In genomic region chr11:20864647-20865046, GRCm38 (mm10) we compare ENCODE assay signal across 34 mouse cellular contexts. TPM values are rescaled to one million over a fixed set of nuclear protein-coding genes. Genes with fewer than 3 reads are reported as not detected.
DNase-seq lines count a peak whose midpoint lies in the region; ATAC-seq and TF ChIP-seq lines count a peak whose summit lies in the region.
"Had no signal": no experiment of that assay in that cellular context is flagged by ENCODE, and none has a peak within 500 bp of the region (broad histone marks: within the 10 kb centered on the region; RNA-seq: fewer than 3 reads in every experiment).

No protein-coding gene starts in this region.

- no peak for DNase-seq in heart, postnatal 0 days (ENCODE audit: low spot score)
- no peak for DNase-seq in heart, embryonic 10.5 days (ENCODE audit: low spot score)
- DNase-seq in lung, embryonic 14.5 days = no peak
- DNase-seq in lung, adult 2 months = no peak
- peak; percentile 66 for DNase-seq in NIH3T3 (ENCODE audit: low read depth)
- no peak for DNase-seq in embryo, embryonic 10 days (ENCODE audit: low spot score)
- DNase-seq: adrenal gland, adult 2 months; adrenal gland, postnatal 36 days; cerebellum, adult 2 months; cerebellum, postnatal 14 days; gastrocnemius, adult 2 months; gastrocnemius, postnatal 36 days; heart, postnatal 14 days; kidney, adult 9 months; kidney, postnatal 25 days; liver, postnatal 0 days; right cerebral cortex, postnatal 25 days; thymus, adult 2 months; thymus, postnatal 36 days had no signal

- H3K4me1 ChIP-seq in heart, postnatal 0 days (ENCODE audit: control insufficient read depth, insufficient read depth) = peaks cover 4% of the 10 kb centered on the region
- H3K4me1 ChIP-seq in heart, embryonic 10.5 days = peaks cover 7% of the 10 kb centered on the region
- H3K4me1 ChIP-seq in lung, embryonic 14.5 days (ENCODE audit: insufficient read depth) = peaks cover 5% of the 10 kb centered on the region; the same call in 1 of the 2 replicates
- H3K4me1 ChIP-seq in lung, adult 2 months (ENCODE audit: control insufficient read depth, insufficient read depth, low read length) = 0 out of 2 replicates have a peak, but pooled peaks cover 2% of the 10 kb centered on the region
- H3K4me1 ChIP-seq in olfactory bulb, adult 2 months (ENCODE audit: control insufficient read depth, insufficient read depth, low read length) = peaks cover 3% of the 10 kb centered on the region
- H3K4me1 ChIP-seq: midbrain, embryonic 15.5 days had no signal

- no peak overlapping the region for H3K4me2 ChIP-seq in heart, postnatal 0 days (ENCODE audit: low read depth, low read length)
- H3K4me2 ChIP-seq in lung, embryonic 14.5 days = no peak overlapping the region
- H3K4me2 ChIP-seq: embryonic facial prominence, embryonic 15.5 days; forebrain, embryonic 12.5 days; heart, embryonic 12.5 days; hindbrain, embryonic 12.5 days; limb, embryonic 13.5 days; liver, embryonic 12.5 days; midbrain, embryonic 15.5 days; neural tube, embryonic 15.5 days had no signal

- H3K9me3 ChIP-seq in heart, postnatal 0 days (replicated peaks; ENCODE audit: control insufficient read depth, low read length) = no peaks in the 10 kb centered on the region
- no peaks in the 10 kb centered on the region for H3K9me3 ChIP-seq in heart, embryonic 10.5 days
- H3K9me3 ChIP-seq in lung, embryonic 14.5 days (ENCODE audit: low read depth, low read length) = no peaks in the 10 kb centered on the region
- H3K9me3 ChIP-seq: embryonic facial prominence, embryonic 10.5 days; embryonic facial prominence, embryonic 15.5 days; forebrain, embryonic 12.5 days; heart, embryonic 12.5 days; hindbrain, embryonic 12.5 days; limb, embryonic 13.5 days; liver, embryonic 12.5 days; midbrain, embryonic 10.5 days; midbrain, embryonic 15.5 days; neural tube, embryonic 15.5 days had no signal

- peak; percentile 44 for ATAC-seq in heart, postnatal 0 days (ENCODE audit: insufficient read depth, low read depth)
- 0 out of 2 replicates have a peak, but pooled peaks have one; percentile 14 for ATAC-seq in lung, embryonic 14.5 days (ENCODE audit: insufficient read depth)
- ATAC-seq: activated CD4-positive, CD25-positive, alpha-beta regulatory T cell, adult 4 months; CD4-positive, CD25-positive, alpha-beta regulatory T cell, adult 4 months; liver, embryonic 12.5 days; liver, postnatal 0 days; midbrain, embryonic 15.5 days had no signal

- TF ChIP-seq EP300 in heart, postnatal 0 days (IDR thresholded peaks at IDR 0.05; ENCODE audit: low read depth) = no peak

- no peak for TF ChIP-seq POLR2A in lung, adult 2 months (IDR thresholded peaks at IDR 0.05; ENCODE audit: borderline replicate concordance, extremely low read depth, low read depth, low read length)
- no peak for TF ChIP-seq POLR2A in olfactory bulb, adult 2 months (IDR thresholded peaks at IDR 0.05; ENCODE audit: insufficient read depth, low read depth, low read length)

- H3K9ac ChIP-seq in heart, postnatal 0 days (replicated peaks; ENCODE audit: low read depth, low read length) = no peak overlapping the region
- H3K9ac ChIP-seq in lung, embryonic 14.5 days = no peak overlapping the region
- H3K9ac ChIP-seq: embryonic facial prominence, embryonic 15.5 days; forebrain, embryonic 12.5 days; heart, embryonic 12.5 days; hindbrain, embryonic 12.5 days; limb, embryonic 13.5 days; liver, embryonic 12.5 days; liver, postnatal 0 days; midbrain, embryonic 15.5 days; neural tube, embryonic 15.5 days had no signal

- no peaks in the 10 kb centered on the region for H3K27me3 ChIP-seq in heart, postnatal 0 days (ENCODE audit: control insufficient read depth, insufficient read depth, low read length)
- no peaks in the 10 kb centered on the region for H3K27me3 ChIP-seq in heart, embryonic 10.5 days (ENCODE audit: insufficient read depth, poor library complexity, severe bottlenecking)
- no peaks in the 10 kb centered on the region for H3K27me3 ChIP-seq in lung, embryonic 14.5 days (ENCODE audit: insufficient read depth, low read length)
- H3K27me3 ChIP-seq: embryonic facial prominence, embryonic 15.5 days; forebrain, embryonic 12.5 days; heart, embryonic 12.5 days; hindbrain, embryonic 12.5 days; limb, embryonic 13.5 days; midbrain, embryonic 15.5 days; neural tube, embryonic 15.5 days had no signal

- WGBS in heart, postnatal 0 days = 54% methylated on average over 6 of the region's 6 CpGs
- WGBS in heart, embryonic 10.5 days = 74% methylated on average over 6 of the region's 6 CpGs
- WGBS in lung, embryonic 14.5 days = 52% methylated on average over 6 of the region's 6 CpGs
- WGBS in lung, adult 2 months = 44% methylated on average over 6 of the region's 6 CpGs
- WGBS in olfactory bulb, adult 2 months = 33% methylated on average over 6 of the region's 6 CpGs

- TF ChIP-seq CTCF in heart, postnatal 0 days (IDR thresholded peaks at IDR 0.05; ENCODE audit: low read depth) = no peak
- no peak for TF ChIP-seq CTCF in lung, embryonic 14.5 days (IDR thresholded peaks at IDR 0.05; ENCODE audit: low read depth)
- no peak for TF ChIP-seq CTCF in lung, adult 2 months (IDR thresholded peaks at IDR 0.05; ENCODE audit: insufficient read depth, low read length)
- no peak for TF ChIP-seq CTCF in olfactory bulb, adult 2 months (IDR thresholded peaks at IDR 0.05; ENCODE audit: insufficient read depth, low read depth, low read length)

- H3K4me3 ChIP-seq in heart, postnatal 0 days (ENCODE audit: low read depth, low read length) = no peak overlapping the region
- H3K4me3 ChIP-seq in heart, embryonic 10.5 days = no peak overlapping the region
- H3K4me3 ChIP-seq in lung, embryonic 14.5 days (ENCODE audit: low read depth, low read length) = no peak overlapping the region
- no peak overlapping the region for H3K4me3 ChIP-seq in lung, adult 2 months (replicated peaks; ENCODE audit: extremely low read depth, low read depth, low read length)
- H3K4me3 ChIP-seq in olfactory bulb, adult 2 months (ENCODE audit: insufficient read depth, low read depth, low read length) = no peak overlapping the region
- H3K4me3 ChIP-seq: embryonic facial prominence, embryonic 10.5 days; embryonic facial prominence, embryonic 15.5 days; forebrain, embryonic 12.5 days; gastrocnemius, adult 2 months; heart, embryonic 12.5 days; hindbrain, embryonic 12.5 days; layer of hippocampus, adult 2 months; left cerebral cortex, adult 2 months; limb, embryonic 13.5 days; liver, embryonic 12.5 days; midbrain, embryonic 10.5 days; midbrain, embryonic 15.5 days; neural tube, embryonic 15.5 days had no signal

- H3K36me3 ChIP-seq in heart, postnatal 0 days (replicated peaks; ENCODE audit: control insufficient read depth, insufficient read depth, low read length) = no peaks in the 10 kb centered on the region
- no peaks in the 10 kb centered on the region for H3K36me3 ChIP-seq in heart, embryonic 10.5 days
- no peaks in the 10 kb centered on the region for H3K36me3 ChIP-seq in lung, embryonic 14.5 days (ENCODE audit: insufficient read depth)
- H3K36me3 ChIP-seq: embryonic facial prominence, embryonic 10.5 days; embryonic facial prominence, embryonic 15.5 days; forebrain, embryonic 12.5 days; heart, embryonic 12.5 days; hindbrain, embryonic 12.5 days; limb, embryonic 13.5 days; liver, embryonic 12.5 days; midbrain, embryonic 10.5 days; midbrain, embryonic 15.5 days; neural tube, embryonic 15.5 days had no signal

- no peak overlapping the region for H3K27ac ChIP-seq in heart, postnatal 0 days (ENCODE audit: low read depth)
- H3K27ac ChIP-seq in heart, embryonic 10.5 days = no peak overlapping the region
- no peak overlapping the region for H3K27ac ChIP-seq in lung, embryonic 14.5 days (ENCODE audit: low read depth)
- peak overlapping the region; percentile 53; the same call in 1 of the 2 replicates for H3K27ac ChIP-seq in olfactory bulb, adult 2 months (ENCODE audit: insufficient read depth, low read depth, low read length)
- H3K27ac ChIP-seq: embryonic facial prominence, embryonic 10.5 days; embryonic facial prominence, embryonic 15.5 days; forebrain, embryonic 12.5 days; gastrocnemius, adult 2 months; hindbrain, embryonic 12.5 days; layer of hippocampus, adult 2 months; limb, embryonic 13.5 days; liver, embryonic 12.5 days; midbrain, embryonic 10.5 days; midbrain, embryonic 15.5 days; neural tube, embryonic 15.5 days had no signal

RNA-seq across cellular contexts. Expression of gene Lgalsl, which starts 33.8 kb away (rescaled TPM):
- total RNA-seq in heart, postnatal 0 days (2014; rRNA removed; ENCODE audit: low replicate concordance) = 42.4 and 61.6 TPM in 2 replicates
- 29.6 and 29.7 TPM in 2 replicates for polyA plus RNA-seq in heart, postnatal 0 days (2015; fragmentation: Nextera tagmentation; extraction: Ambion mirVana)
- 44.5 and 53.4 TPM in 2 replicates for polyA plus RNA-seq in heart, embryonic 10.5 days (2016; fragmentation: Nextera tagmentation; extraction: Ambion mirVana)
- polyA plus RNA-seq in lung, embryonic 14.5 days (2014; fragmentation: Nextera tagmentation; extraction: Ambion mirVana) = 46.5 and 50.4 TPM in 2 replicates
- polyA plus RNA-seq in lung, adult 2 months (2012; rRNA removed) = 11.3 and 16.6 TPM in 2 replicates
- not detected in 2 replicates for polyA plus RNA-seq in olfactory bulb, adult 2 months (2012; ENCODE audit: insufficient read depth, insufficient read length, low replicate concordance, missing spikeins)
